Mouse (Mus musculus) ES-E14 (cell line): ENCODE measurements around the gene Utrn. TPM values are rescaled to one million over a fixed set of nuclear protein-coding genes. Genes with fewer than 3 reads are reported as not detected.

Source experiments
- DNase-seq: peaks from one replicate; pipeline ENCODE4 v3.0.0-alpha.2; 2013; ENCODE audit warnings: low read depth, low spot score
- H3K27ac ChIP-seq: 2 replicates; pipeline ENCODE4 v1.5.1; 2012; ENCODE audit warnings: low read depth, mild to moderate bottlenecking, low read length, moderate library complexity, mixed read lengths; ENCODE audit not compliant: poor library complexity, insufficient read depth, severe bottlenecking
- H3K36me3 ChIP-seq: 2 replicates; pipeline ENCODE4 v1.6.1; 2012; ENCODE audit warnings: mild to moderate bottlenecking, low read length, moderate library complexity, mixed read lengths; ENCODE audit not compliant: control insufficient read depth, poor library complexity, insufficient read depth, severe bottlenecking
- H3K4me1 ChIP-seq, 2 experiments: fragments of 150-350 bp in 1 of 2; sonication (generic) in 1 of 2; 2 replicates each; pipeline ENCODE4 v1.6.1; 2012; ENCODE audit warnings: low read length in 2 of 2, mild to moderate bottlenecking in 1 of 2, mixed read lengths in 1 of 2; ENCODE audit not compliant: control insufficient read depth in 2 of 2, insufficient read depth in 2 of 2, poor library complexity in 1 of 2
- H3K4me3 ChIP-seq, 2 experiments: fragments of 150-350 bp in 1 of 2; sonication (generic) in 1 of 2; 2 replicates each; pipeline ENCODE4 v1.5.1; 2012; ENCODE audit warnings: low read length in 2 of 2, low read depth in 1 of 2, mild to moderate bottlenecking in 1 of 2, mixed read lengths in 1 of 2; ENCODE audit not compliant: insufficient read depth in 1 of 2, poor library complexity in 1 of 2, severe bottlenecking in 1 of 2
- H3K9ac ChIP-seq: 2 replicates; pipeline ENCODE4 v1.6.1; 2012; ENCODE audit warnings: low read depth, mild to moderate bottlenecking, low read length, mixed read lengths; ENCODE audit not compliant: poor library complexity, insufficient read depth, severe bottlenecking
- H3K9me3 ChIP-seq: fragments of 150-350 bp; sonication (generic); 2 replicates; pipeline ENCODE4 v1.6.1; 2012; ENCODE audit warnings: low read depth, mild to moderate bottlenecking, low read length; ENCODE audit not compliant: control insufficient read depth, insufficient read depth
- CHD2 ChIP-seq: IDR thresholded peaks from 2 replicates; pipeline ENCODE4 v1.6.1; 2014; ENCODE audit warnings: mild to moderate bottlenecking, low read depth, low read length, inconsistent platforms
- HCFC1 ChIP-seq: IDR thresholded peaks from 2 replicates; pipeline ENCODE4 v1.6.1; 2012; ENCODE audit warnings: low read length, inconsistent platforms, borderline replicate concordance; ENCODE audit not compliant: insufficient read depth
- MAFK ChIP-seq: IDR thresholded peaks from 2 replicates; pipeline ENCODE4 v1.6.1; 2014; ENCODE audit warnings: mild to moderate bottlenecking, low read depth, low read length, inconsistent platforms; ENCODE audit not compliant: insufficient read depth
- ZC3H11A ChIP-seq: IDR thresholded peaks from 2 replicates; pipeline ENCODE4 v1.6.1; 2012; ENCODE audit warnings: low read depth, mild to moderate bottlenecking, inconsistent platforms, low read length, borderline replicate concordance
- ZNF384 ChIP-seq: IDR thresholded peaks from 2 replicates; pipeline ENCODE4 v1.6.1; 2012; ENCODE audit warnings: low read depth, low read length, inconsistent platforms
- in situ Hi-C, 2 experiments: fragments of 600-800 bp; cut with MboI; formaldehyde crosslinking; loops; one replicate each; pipeline ENCODE4 v1.15.1; 2025; ENCODE audit warnings: low sequenced_read_pairs in 2 of 2, inconsistent platforms in 1 of 2; ENCODE audit not compliant: unreplicated experiment in 2 of 2
- total RNA-seq: library from RNA; depleted of rRNA; stranded (reverse); fragments of 300-350 nt; gene quantifications from 2 replicates; pipeline ENCODE4 v1.2.3, GENCODE M21; 2012

The Utrn gene
- total RNA-seq, 1 experiment = 66.9 TPM

- Histone ChIP-seq H3K9me3 (no peaks in the 10 kb centered on the region), H3K9ac (no peak overlapping the region), H3K36me3 (no peaks in the 10 kb centered on the region), H3K4me3 (no peak overlapping the region), H3K27ac (peak overlapping the region; percentile 37; the same call in 1 of the 2 replicates), H3K4me1 (peaks cover 4 to 10% of the 10 kb centered on the region in 2 experiments; a peak in 2 of 4 replicates)
- in situ Hi-C loops = no loop called here
- no peak for DNase-seq
- TF ChIP-seq ZNF384 (no peak), MAFK (no peak), HCFC1 (no peak), CHD2 (no peak), ZC3H11A (no peak)
Measured at GRCm38 (mm10) chr10:12909179-12909578, 40.0 kb upstream of the Utrn start.

GRCm38 (mm10) chr10:12904140-12904528 lies 35.0 kb upstream of the Utrn start:
- H3K36me3 ChIP-seq = no peaks in the 10 kb centered on the region
- DNase-seq = no peak
- no peak overlapping the region for H3K27ac ChIP-seq
- no peaks in the 10 kb centered on the region for H3K9me3 ChIP-seq
- in situ Hi-C loops = no loop called here
- no peak overlapping the region for H3K4me3 ChIP-seq
- no peaks in the 10 kb centered on the region for H3K4me1 ChIP-seq
- TF ChIP-seq ZC3H11A (no peak), HCFC1 (no peak), CHD2 (no peak), ZNF384 (no peak), MAFK (no peak)
- H3K9ac ChIP-seq = no peak overlapping the region

- no peaks in the 10 kb centered on the region for H3K9me3 ChIP-seq
- H3K27ac ChIP-seq = no peak overlapping the region
- no peak overlapping the region for H3K9ac ChIP-seq
- H3K4me1 ChIP-seq = no peaks in the 10 kb centered on the region
- no peak overlapping the region for H3K4me3 ChIP-seq
- no peak for DNase-seq
- in situ Hi-C loops = no loop called here
- no peaks in the 10 kb centered on the region for H3K36me3 ChIP-seq
- TF ChIP-seq HCFC1 (no peak), ZC3H11A (no peak), ZNF384 (no peak), MAFK (no peak), CHD2 (no peak)
Measured at GRCm38 (mm10) chr10:12903440-12904139, 34.4 kb upstream of the Utrn start.

- in situ Hi-C loops = no loop called here
- TF ChIP-seq MAFK (no peak), CHD2 (no peak), ZNF384 (no peak), HCFC1 (no peak), ZC3H11A (no peak)
- Histone ChIP-seq H3K4me1 (no peaks in the 10 kb centered on the region), H3K9ac (no peak overlapping the region), H3K36me3 (no peaks in the 10 kb centered on the region), H3K9me3 (no peaks in the 10 kb centered on the region), H3K27ac (no peak overlapping the region), H3K4me3 (no peak overlapping the region)
- no peak for DNase-seq
Measured at GRCm38 (mm10) chr10:12899901-12900300, 30.7 kb upstream of the Utrn start.

- Histone ChIP-seq H3K9ac (no peak overlapping the region), H3K36me3 (no peaks in the 10 kb centered on the region), H3K9me3 (no peaks in the 10 kb centered on the region), H3K4me1 (no peaks in the 10 kb centered on the region), H3K4me3 (no peak overlapping the region), H3K27ac (no peak overlapping the region)
- TF ChIP-seq CHD2 (no peak), HCFC1 (no peak), ZC3H11A (no peak), ZNF384 (no peak), MAFK (no peak)
- no peak for DNase-seq
- in situ Hi-C loops = no loop called here
Measured at GRCm38 (mm10) chr10:12893339-12893738, 24.2 kb upstream of the Utrn start.
